Mouse (Mus musculus): ENCODE data around the gene Rbm46. TPM values are rescaled to one million over a fixed set of nuclear protein-coding genes. Genes with fewer than 3 reads are reported as not detected.

Rbm46 gene
- polyA plus RNA-seq, 1 experiment from 2014 or later: 0.84 TPM

DNA sequence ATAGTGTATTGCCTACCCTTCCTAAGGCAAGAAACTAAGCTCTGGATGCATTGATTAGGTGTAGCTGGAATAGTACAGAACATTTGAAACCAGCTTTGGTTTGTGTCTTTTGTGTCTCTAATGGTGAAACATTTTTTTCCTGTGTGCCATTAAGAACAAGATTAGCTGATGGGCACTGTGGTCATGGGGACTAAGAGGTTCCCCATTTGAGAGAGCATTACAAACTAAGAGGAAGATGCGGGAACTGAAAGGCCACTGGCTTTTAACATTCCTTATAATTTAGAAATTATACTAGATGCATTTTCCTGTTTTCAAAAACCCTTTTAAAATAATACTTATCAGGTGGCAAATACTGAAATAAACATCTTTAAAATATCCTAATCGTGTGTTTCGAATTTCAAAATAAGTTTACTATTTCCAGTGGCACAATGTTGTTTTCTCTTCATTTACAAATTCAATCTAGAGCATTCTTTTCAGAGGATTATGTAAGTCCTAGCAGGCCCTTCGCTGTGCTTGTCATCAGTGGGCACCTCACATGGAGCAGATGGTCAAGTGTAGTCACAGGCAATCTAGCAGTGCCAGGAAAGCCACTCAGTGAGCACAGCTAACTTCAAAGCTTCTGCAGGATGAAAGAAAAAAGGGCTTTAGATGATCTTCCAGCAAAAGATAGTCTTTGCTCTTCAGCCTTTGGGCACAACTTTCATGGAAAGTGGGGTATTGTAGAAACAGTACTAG is 76.4 kb downstream of the Rbm46 start:
- WGBS (ENCODE audit: insufficient replicate concordance): 50% methylated on average over 4 of the region's 4 CpGs
- no peak for ATAC-seq (ENCODE audit: low read depth)
- no peaks in the 10 kb centered on the region for H3K9me3 ChIP-seq (replicated peaks; ENCODE audit: control insufficient read depth, low read length)

DNA sequence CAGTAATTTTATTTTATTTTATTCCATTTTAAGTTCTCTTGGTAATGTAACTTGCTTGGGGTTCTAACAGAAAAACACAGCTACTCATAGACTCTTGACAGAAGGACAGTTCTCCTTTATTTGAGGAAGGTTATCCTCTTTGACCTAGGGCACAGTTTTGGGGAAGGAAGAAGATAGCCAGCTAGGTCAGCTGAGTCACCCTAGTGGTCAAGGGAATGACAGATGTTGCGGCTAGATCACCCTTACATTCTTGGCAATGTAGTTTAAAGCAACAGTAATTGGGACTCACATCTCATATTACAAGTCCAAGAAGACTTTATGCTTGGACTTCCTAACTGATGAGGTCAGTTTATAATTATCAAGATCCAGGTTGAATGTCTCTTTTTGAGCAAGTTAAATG is 82.6 kb downstream of the Rbm46 start:
- WGBS (ENCODE audit: insufficient replicate concordance): 20% methylated on average over 1 of the region's 1 CpGs
- Histone ChIP-seq H3K27me3 (ENCODE audit: control insufficient read depth, insufficient read depth, low read depth, low read length) (no peaks in the 10 kb centered on the region), H3K4me2 (ENCODE audit: low read depth, low read length) (no peak overlapping the region), H3K36me3 (ENCODE audit: control insufficient read depth, insufficient read depth) (no peaks in the 10 kb centered on the region), H3K4me3 (ENCODE audit: low read depth, low read length) (no peak overlapping the region), H3K9me3 (replicated peaks; ENCODE audit: control insufficient read depth, low read length) (no peaks in the 10 kb centered on the region), H3K9ac (ENCODE audit: low read depth, low read length) (no peak overlapping the region), H3K27ac (ENCODE audit: low read length) (no peak overlapping the region), H3K4me1 (ENCODE audit: control insufficient read depth, low read depth, low read length) (no peaks in the 10 kb centered on the region)
- no peak for ATAC-seq (ENCODE audit: low read depth)

More for the DNA sequence above, 76.4 kb downstream of the Rbm46 start:
- H3K9ac ChIP-seq (ENCODE audit: low read depth, low read length): no peak overlapping the region
- no peak overlapping the region for H3K4me2 ChIP-seq (ENCODE audit: low read depth, low read length)
- no peak overlapping the region for H3K27ac ChIP-seq (ENCODE audit: low read length)
- H3K36me3 ChIP-seq (ENCODE audit: control insufficient read depth, insufficient read depth): no peaks in the 10 kb centered on the region
- no peaks in the 10 kb centered on the region for H3K4me1 ChIP-seq (ENCODE audit: control insufficient read depth, low read depth, low read length)
- H3K27me3 ChIP-seq (ENCODE audit: control insufficient read depth, insufficient read depth, low read depth, low read length): no peaks in the 10 kb centered on the region
- no peak overlapping the region for H3K4me3 ChIP-seq (ENCODE audit: low read depth, low read length)

DNA sequence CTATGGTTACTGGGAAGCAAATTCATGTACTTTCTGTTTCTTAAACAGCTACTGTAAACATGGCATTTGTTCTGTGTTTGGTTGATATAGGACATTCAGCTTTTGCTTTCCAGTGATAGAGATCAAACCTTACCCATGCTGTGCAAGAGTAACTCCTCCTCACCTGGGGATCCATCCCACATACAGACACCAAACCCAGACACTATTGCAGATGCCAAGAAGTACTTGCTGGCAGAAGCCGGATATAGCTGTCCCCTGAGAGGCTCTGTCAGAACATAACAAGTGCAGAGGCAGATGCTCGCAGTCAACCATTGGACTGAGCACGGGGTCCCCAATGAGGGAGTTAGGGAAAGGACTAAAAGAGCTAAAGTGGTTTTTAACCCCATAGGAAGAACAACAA is 84.6 kb downstream of the Rbm46 start:
- Histone ChIP-seq H3K9me3 (replicated peaks; ENCODE audit: control insufficient read depth, low read length) (no peaks in the 10 kb centered on the region), H3K4me2 (ENCODE audit: low read depth, low read length) (no peak overlapping the region), H3K27ac (ENCODE audit: low read length) (no peak overlapping the region), H3K4me3 (ENCODE audit: low read depth, low read length) (no peak overlapping the region), H3K4me1 (ENCODE audit: control insufficient read depth, low read depth, low read length) (no peaks in the 10 kb centered on the region), H3K9ac (ENCODE audit: low read depth, low read length) (no peak overlapping the region), H3K27me3 (ENCODE audit: control insufficient read depth, insufficient read depth, low read depth, low read length) (no peaks in the 10 kb centered on the region), H3K36me3 (ENCODE audit: control insufficient read depth, insufficient read depth) (no peaks in the 10 kb centered on the region)
- 65% methylated on average over 3 of the region's 3 CpGs for WGBS (ENCODE audit: insufficient replicate concordance)
- ATAC-seq (ENCODE audit: low read depth): no peak

Other genes with a start within 250 kb of the Rbm46 start
- 1.8 and 2.4 TPM in 2 replicates for gene Lrat, start 27.5 kb upstream of the Rbm46 start, polyA plus RNA-seq (2015; fragmentation: Nextera tagmentation; extraction: Ambion mirVana)
- gene Fgg, start 131.2 kb upstream of the Rbm46 start, polyA plus RNA-seq (2015; fragmentation: Nextera tagmentation; extraction: Ambion mirVana): 1,261 and 1,385 TPM in 2 replicates
- gene Fga, start 149.6 kb upstream of the Rbm46 start, polyA plus RNA-seq (2015; fragmentation: Nextera tagmentation; extraction: Ambion mirVana): 1,431 and 1,544 TPM in 2 replicates
- 794 and 880 TPM in 2 replicates for gene Fgb, start 173.4 kb upstream of the Rbm46 start, polyA plus RNA-seq (2015; fragmentation: Nextera tagmentation; extraction: Ambion mirVana)
- gene Plrg1, start 179.0 kb upstream of the Rbm46 start, polyA plus RNA-seq (2015; fragmentation: Nextera tagmentation; extraction: Ambion mirVana): 40.9 and 45.1 TPM in 2 replicates

Data from liver, embryonic 16.5 days (tissue).